Mouse (Mus musculus) limb, embryonic 12.5 days (tissue): ENCODE results near the gene Sarnp. TPM values are rescaled to one million over a fixed set of nuclear protein-coding genes. Genes with fewer than 3 reads are reported as not detected.
A peak's percentile ranks its signal among the peaks of the same experiment; 100 is the strongest.

ENCODE experiments used
- ATAC-seq: fragments of 200-750 bp; cut with Nextera tagmentation; 2 replicates; pipeline ENCODE4 v1.8.0; 2017; ENCODE audit warnings: low read depth, moderate TSS enrichment; ENCODE audit not compliant: insufficient number of reproducible peaks, insufficient read depth, low FRiP score, low TSS enrichment
- H3K27ac ChIP-seq: fragments of 300-500 bp; sonication (generic); 2 replicates; pipeline ENCODE4 v1.5.1; 2016; ENCODE audit warnings: mild to moderate bottlenecking, moderate library complexity
- H3K27me3 ChIP-seq: fragments of 300-500 bp; sonication (generic); 2 replicates; pipeline ENCODE4 v1.6.1; 2016; ENCODE audit warnings: mild to moderate bottlenecking, moderate library complexity
- H3K36me3 ChIP-seq: fragments of 300-500 bp; sonication (generic); 2 replicates; pipeline ENCODE4 v1.6.1; 2016; ENCODE audit warnings: mild to moderate bottlenecking, moderate library complexity
- H3K4me1 ChIP-seq: fragments of 300-500 bp; sonication (generic); replicated peaks from 2 replicates; pipeline ENCODE4 v1.6.1; 2016
- H3K4me2 ChIP-seq: fragments of 300-500 bp; sonication (generic); 2 replicates; pipeline ENCODE4 v1.6.1; 2016; ENCODE audit warnings: mild to moderate bottlenecking, moderate library complexity
- H3K4me3 ChIP-seq: fragments of 300-500 bp; sonication (generic); replicated peaks from 2 replicates; pipeline ENCODE4 v1.5.1; 2016; ENCODE audit warnings: mild to moderate bottlenecking
- H3K9ac ChIP-seq: fragments of 300-500 bp; sonication (generic); replicated peaks from 2 replicates; pipeline ENCODE4 v1.6.1; 2016; ENCODE audit warnings: mild to moderate bottlenecking, moderate library complexity
- H3K9me3 ChIP-seq: fragments of 300-500 bp; sonication (generic); 2 replicates; pipeline ENCODE4 v1.6.1; 2016; ENCODE audit warnings: mild to moderate bottlenecking, moderate library complexity
- WGBS: fragments of 180-500 bp; shearing (Covaris S2); methylation state at CpG from one replicate; pipeline ENCODE4 v1.1.7; 2016; 5-methylcytosine and 5-hydroxymethylcytosine counted together
- polyA plus RNA-seq: library from polyadenylated mRNA; unstranded; fragments of >200 nt; fragmentation: Nextera tagmentation; extraction: Ambion mirVana; gene quantifications from 2 replicates; pipeline ENCODE4 v1.2.1, GENCODE M21; 2016

The Sarnp gene
- polyA plus RNA-seq, 1 experiment from 2014 or later = 241 TPM

DNA sequence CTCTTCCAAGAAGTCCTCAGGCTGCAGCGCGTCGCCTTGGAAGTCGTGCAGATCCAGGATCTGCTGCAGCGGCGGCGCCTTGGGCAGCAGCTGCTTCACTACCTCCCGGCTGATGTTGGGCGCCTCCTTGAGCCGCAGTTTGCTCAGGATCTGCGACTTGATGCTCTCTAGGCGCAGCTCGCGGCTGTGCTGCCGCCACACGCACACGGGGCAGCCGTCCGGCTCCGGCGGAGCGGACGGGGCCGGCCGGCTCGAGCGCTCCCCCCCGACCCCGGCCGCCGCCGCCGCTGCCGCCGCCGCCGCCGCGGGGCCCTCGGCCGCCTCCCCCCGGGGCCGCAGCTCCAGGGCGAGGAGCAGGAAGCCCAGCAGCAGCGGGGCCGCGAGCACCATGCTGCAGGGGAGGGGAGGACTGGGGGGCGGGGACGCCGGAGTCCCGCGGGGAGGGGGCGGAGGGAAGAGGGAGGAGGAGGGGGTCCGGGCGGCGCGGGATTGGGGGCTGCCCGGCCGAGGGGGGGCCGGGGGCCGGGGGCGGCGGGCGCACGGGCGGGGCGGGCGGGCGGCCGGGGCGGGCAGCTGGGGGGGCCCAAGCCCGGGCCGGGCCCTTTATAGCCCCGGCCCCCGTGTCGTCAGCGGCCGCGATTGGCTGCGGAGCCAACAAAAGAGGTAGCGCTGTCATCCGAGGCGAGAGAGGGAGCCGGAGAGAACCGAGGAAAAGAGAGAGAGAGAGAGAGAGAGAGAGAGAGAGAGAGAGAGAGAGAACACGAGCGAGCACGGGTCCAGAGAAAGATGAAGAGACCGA lies 74.4 kb downstream of the Sarnp start, which contains the start of gene Gdf11:
TSS of gene Gdf11 (minus strand) at position 423 of the 799 bp plus-strand sequence.
- H3K9ac ChIP-seq = peak within 1 kb of the TSS; percentile 86
- ATAC-seq = peak; percentile 54
- H3K4me3 ChIP-seq = peak within 1 kb of the TSS; percentile 87
- H3K36me3 ChIP-seq = peaks cover 17% of the 10 kb centered on the region
- H3K27ac ChIP-seq = peak within 1 kb of the TSS; percentile 97
- no peaks in the 10 kb centered on the region for H3K9me3 ChIP-seq
- peaks cover 48% of the 10 kb centered on the region for H3K4me1 ChIP-seq
- peak within 1 kb of the TSS; percentile 86 for H3K4me2 ChIP-seq
- 1% methylated on average over 55 of the region's 89 CpGs for WGBS
- H3K27me3 ChIP-seq = peaks cover 8% of the 10 kb centered on the region

DNA sequence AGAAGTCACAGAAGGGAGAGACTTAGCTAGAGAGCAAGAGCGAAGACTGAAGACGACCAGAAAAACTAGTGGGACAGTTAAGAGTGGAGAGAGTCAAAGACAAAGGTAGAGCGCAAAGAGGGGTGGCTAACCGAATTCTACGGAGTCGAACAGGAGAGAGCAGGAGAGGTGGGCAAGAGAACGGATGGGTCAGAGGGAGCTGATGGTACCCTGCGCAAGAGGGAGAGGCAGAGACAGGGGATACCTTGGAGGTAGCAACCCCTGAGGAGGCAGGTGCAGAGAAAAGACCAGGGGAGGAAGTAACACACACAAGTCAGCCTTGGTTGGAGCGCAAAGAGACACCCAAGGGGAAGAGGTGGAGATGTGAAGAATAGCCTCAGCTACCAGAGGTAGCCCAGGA lies 75.1 kb downstream of the Sarnp start:
- Histone ChIP-seq H3K4me3 (peak overlapping the region; percentile 87), H3K4me1 (peaks cover 50% of the 10 kb centered on the region), H3K9me3 (no peaks in the 10 kb centered on the region), H3K4me2 (peak overlapping the region; percentile 86), H3K27ac (peak overlapping the region; percentile 97), H3K9ac (peak overlapping the region; percentile 86), H3K27me3 (peaks cover 16% of the 10 kb centered on the region), H3K36me3 (peaks cover 10% of the 10 kb centered on the region)
- 1% methylated on average over 9 of the region's 9 CpGs for WGBS
- ATAC-seq = no peak

DNA sequence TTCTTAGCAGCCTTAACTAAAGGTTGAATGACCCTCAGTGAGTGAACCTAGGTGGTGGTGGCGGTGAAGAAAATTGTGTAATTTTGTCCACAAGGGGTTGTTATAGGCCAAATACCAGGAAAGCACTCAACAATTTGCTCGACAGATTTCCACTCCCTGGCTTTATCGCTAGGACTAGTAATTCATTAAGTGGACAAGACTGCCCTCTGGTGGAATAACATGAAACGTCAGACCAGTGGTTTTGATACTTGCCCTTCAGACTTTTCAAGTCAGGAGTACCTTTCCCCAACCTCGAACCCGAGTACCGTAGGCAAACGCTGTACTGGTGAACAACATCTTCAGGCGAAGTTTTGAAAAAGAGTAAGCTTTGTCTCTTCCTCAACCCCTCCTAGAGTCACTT lies 78.3 kb downstream of the Sarnp start:
- H3K9me3 ChIP-seq = no peaks in the 10 kb centered on the region
- H3K27me3 ChIP-seq = peaks cover 16% of the 10 kb centered on the region
- ATAC-seq = no peak
- under 1% methylated on average over 9 of the region's 9 CpGs for WGBS
- H3K4me3 ChIP-seq = peak overlapping the region; percentile 27; the same call in 1 of the 2 replicates
- peak overlapping the region; percentile 45 for H3K4me2 ChIP-seq
- H3K9ac ChIP-seq = peak overlapping the region; percentile 38; the same call in 1 of the 2 replicates
- no peak overlapping the region for H3K27ac ChIP-seq
- peaks cover 30% of the 10 kb centered on the region for H3K4me1 ChIP-seq
- no peaks in the 10 kb centered on the region for H3K36me3 ChIP-seq

DNA sequence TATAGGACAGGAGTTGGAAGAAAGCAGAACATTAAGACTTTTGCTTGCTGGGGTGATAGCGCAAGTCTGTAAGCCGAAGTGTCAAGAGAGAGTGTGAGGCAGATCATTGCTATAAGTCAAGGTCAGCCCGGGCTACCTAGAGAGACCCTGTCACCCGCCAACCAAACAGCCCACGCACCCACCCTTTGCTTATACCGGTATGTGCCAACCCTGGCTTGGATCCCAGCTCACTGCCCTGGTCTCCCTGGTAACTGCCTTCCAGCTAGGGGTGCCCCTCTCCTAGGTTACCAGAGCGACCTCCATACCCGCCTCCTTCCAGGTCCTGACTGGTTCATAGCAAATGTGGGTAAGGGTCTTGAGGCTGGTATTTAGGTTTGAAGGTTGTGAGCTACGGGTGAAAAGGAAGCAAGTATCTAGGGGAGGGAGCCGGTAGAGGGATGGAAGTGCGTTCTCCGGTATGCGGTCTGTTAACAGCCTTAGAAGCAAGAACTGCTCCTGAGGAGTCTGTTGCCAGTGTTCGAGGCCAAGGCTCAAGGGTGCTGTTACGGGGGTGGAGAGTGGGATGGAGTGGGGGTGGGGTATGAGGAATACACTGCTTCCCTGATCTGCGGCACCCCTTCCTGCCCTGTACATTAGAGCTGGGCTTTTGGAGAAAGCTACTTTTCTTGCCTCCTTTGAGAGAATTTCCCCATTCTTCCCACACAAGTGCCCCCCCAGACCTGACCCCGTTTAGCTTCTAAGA lies 79.0 kb downstream of the Sarnp start:
- H3K9ac ChIP-seq = peak overlapping the region; percentile 38
- H3K27ac ChIP-seq = no peak overlapping the region
- 3% methylated on average over 17 of the region's 17 CpGs for WGBS
- H3K36me3 ChIP-seq = no peaks in the 10 kb centered on the region
- H3K4me3 ChIP-seq = peak overlapping the region; percentile 27
- H3K4me2 ChIP-seq = peak overlapping the region; percentile 45
- no peaks in the 10 kb centered on the region for H3K9me3 ChIP-seq
- H3K4me1 ChIP-seq = peaks cover 30% of the 10 kb centered on the region
- H3K27me3 ChIP-seq = peaks cover 16% of the 10 kb centered on the region
- ATAC-seq = no peak

DNA sequence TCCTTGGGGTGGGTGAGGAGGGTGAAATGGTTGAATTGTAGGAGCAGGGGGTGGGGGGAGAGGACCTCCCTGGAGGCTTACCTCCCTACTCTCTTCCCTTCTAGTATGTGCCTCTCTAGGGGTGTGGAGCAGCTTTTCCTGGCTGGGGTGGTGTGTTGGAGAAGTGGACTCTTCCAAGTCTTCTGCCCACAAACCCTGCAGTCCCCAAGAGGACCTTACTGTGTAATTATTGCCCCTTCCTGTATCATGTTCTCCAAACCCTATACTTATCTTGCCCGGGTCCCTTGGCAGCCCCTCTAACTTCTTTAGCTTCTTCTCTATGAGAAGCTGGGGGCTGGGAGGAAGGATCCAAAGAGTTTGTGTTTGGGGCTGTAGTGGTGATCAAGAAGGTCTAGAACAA lies 79.7 kb downstream of the Sarnp start:
- Histone ChIP-seq H3K36me3 (no peaks in the 10 kb centered on the region), H3K9ac (no peak overlapping the region; the same call in 1 of the 2 replicates), H3K27me3 (peaks cover 16% of the 10 kb centered on the region), H3K4me1 (peaks cover 30% of the 10 kb centered on the region), H3K9me3 (no peaks in the 10 kb centered on the region), H3K4me3 (no peak overlapping the region), H3K27ac (no peak overlapping the region), H3K4me2 (peak overlapping the region; percentile 45; the same call in 1 of the 2 replicates)
- no peak for ATAC-seq
- WGBS = 39% methylated on average over 1 of the region's 1 CpGs

DNA sequence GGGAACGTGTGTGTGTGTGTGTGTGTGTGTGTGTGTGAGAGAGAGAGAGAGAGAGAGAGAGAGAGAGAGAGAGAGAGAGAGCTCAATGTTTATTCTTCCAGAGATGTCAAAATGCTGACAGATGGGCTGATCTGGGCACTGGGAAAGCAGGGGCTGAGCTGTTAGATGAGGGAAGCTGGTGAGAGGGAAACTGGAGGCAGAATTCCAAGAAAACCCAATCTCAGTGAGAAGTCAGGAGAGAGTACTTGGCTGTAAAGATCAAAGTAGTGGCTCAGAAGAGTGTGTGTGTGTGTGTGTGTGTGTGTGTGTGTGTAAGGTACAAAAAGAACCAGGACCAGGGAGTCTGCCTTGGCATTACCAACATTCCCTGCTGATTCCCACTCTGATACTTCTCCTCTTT lies 80.4 kb downstream of the Sarnp start:
- no peak overlapping the region for H3K27ac ChIP-seq
- H3K4me1 ChIP-seq = peaks cover 26% of the 10 kb centered on the region
- no peaks in the 10 kb centered on the region for H3K36me3 ChIP-seq
- ATAC-seq = no peak
- no peak overlapping the region for H3K9ac ChIP-seq
- WGBS = 6% methylated on average over 1 of the region's 1 CpGs
- H3K4me2 ChIP-seq = no peak overlapping the region
- H3K4me3 ChIP-seq = no peak overlapping the region
- no peaks in the 10 kb centered on the region for H3K9me3 ChIP-seq
- H3K27me3 ChIP-seq = peaks cover 16% of the 10 kb centered on the region

DNA sequence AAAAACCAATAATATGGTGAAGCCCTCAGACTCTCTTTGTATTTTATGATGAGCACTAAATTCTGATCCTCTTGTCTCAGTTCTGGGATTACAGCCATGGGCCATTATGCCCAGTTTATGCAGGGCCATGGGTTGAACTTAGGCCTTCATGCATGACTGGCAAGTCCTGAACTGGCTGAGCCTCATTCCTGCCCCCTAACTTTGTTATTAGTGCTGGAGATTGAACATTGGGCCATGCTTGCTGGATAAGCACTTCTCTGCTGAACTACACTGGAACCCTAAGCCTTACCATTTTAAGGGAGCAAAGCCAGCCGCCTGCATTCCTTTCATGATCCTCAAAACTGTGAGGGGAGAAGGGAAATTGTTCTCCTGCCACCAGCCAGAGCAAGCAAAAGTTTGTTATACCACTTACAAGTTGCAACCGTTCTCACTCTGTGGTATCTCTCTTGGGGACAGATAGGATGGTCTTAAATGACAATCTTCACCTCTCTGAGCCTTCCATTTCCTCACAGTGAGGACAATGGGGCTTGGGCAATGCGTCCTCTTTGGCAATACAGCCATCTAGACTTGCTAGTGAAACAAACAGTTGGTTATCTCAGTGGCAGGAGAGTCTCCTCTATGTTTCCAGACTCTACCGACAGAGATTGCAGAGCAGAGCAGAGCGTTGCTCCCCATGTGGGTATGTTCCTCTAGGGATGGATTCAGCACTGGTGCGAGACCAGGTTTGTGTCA lies 82.8 kb downstream of the Sarnp start:
- peaks cover 16% of the 10 kb centered on the region for H3K27me3 ChIP-seq

DNA sequence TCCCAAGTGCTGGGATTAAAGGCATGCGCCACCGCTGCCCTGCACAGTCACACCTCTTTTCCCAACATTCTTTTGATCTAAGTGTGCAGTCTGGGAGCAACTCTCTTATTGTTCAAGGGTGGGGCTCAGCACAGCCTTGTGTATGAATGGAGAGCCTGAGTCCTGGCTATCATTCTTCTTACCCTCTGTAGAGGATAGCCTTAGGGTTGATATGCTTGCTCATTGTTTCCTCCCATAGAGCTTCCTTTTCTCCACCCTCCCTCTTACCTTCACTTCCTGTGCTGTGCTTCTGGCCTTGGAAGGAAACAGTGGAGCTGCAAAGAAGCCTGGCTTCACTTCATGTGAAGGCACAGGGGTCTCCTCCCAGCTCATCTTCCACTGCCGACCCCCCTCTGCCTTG lies 83.6 kb downstream of the Sarnp start, which contains the start of gene Cd63:
TSS of gene Cd63 (plus strand) at position 292 of the 400 bp plus-strand sequence.
- 87% methylated on average over 3 of the region's 3 CpGs for WGBS

More for the DNA sequence above, 82.8 kb downstream of the Sarnp start:
- ATAC-seq = no peak
- no peaks in the 10 kb centered on the region for H3K36me3 ChIP-seq
- H3K9me3 ChIP-seq = no peaks in the 10 kb centered on the region
- H3K9ac ChIP-seq = no peak overlapping the region
- no peak overlapping the region for H3K4me2 ChIP-seq
- no peak overlapping the region for H3K4me3 ChIP-seq
- WGBS = 81% methylated on average over 6 of the region's 6 CpGs
- no peak overlapping the region for H3K27ac ChIP-seq
- peaks cover 20% of the 10 kb centered on the region; the same call in 1 of the 2 replicates for H3K4me1 ChIP-seq

DNA sequence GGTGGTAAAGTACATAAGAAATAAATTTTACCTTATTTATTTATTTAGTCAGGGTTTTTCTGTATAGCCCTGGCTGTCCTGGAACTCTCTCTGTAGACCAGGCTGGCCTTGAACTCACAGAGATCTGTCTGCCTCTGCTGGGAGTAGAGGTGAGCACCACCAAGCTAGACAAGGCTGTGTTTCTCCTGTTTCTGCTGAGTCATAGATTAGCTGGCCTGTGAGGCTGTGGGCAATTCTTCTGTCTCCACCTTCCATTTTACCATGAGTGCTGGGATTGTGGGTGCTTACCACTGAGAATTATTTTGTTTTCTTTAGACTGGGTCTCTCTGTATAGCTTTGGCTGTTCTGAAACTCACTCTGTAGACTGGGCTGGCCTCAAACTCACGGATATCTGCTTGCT lies 84.3 kb downstream of the Sarnp start:
- no peaks in the 10 kb centered on the region for H3K36me3 ChIP-seq
- no peak overlapping the region for H3K4me3 ChIP-seq
- H3K27ac ChIP-seq = no peak overlapping the region
- no peaks in the 10 kb centered on the region for H3K9me3 ChIP-seq
- no peak for ATAC-seq
- H3K27me3 ChIP-seq = peaks cover 8% of the 10 kb centered on the region
- H3K9ac ChIP-seq = no peak overlapping the region
- H3K4me1 ChIP-seq = 0 out of 2 replicates have a peak, but pooled peaks cover 7% of the 10 kb centered on the region
- 70% methylated on average over 1 of the region's 1 CpGs for WGBS
- H3K4me2 ChIP-seq = no peak overlapping the region

More for the DNA sequence above, 83.6 kb downstream of the Sarnp start, which contains the start of gene Cd63:
- Histone ChIP-seq H3K4me2 (no peak within 1 kb of the TSS), H3K4me3 (no peak within 1 kb of the TSS), H3K36me3 (no peaks in the 10 kb centered on the region), H3K27me3 (peaks cover 15% of the 10 kb centered on the region), H3K27ac (no peak within 1 kb of the TSS), H3K4me1 (peaks cover 14% of the 10 kb centered on the region; the same call in 1 of the 2 replicates), H3K9ac (no peak within 1 kb of the TSS), H3K9me3 (no peaks in the 10 kb centered on the region)
- ATAC-seq = no peak

DNA sequence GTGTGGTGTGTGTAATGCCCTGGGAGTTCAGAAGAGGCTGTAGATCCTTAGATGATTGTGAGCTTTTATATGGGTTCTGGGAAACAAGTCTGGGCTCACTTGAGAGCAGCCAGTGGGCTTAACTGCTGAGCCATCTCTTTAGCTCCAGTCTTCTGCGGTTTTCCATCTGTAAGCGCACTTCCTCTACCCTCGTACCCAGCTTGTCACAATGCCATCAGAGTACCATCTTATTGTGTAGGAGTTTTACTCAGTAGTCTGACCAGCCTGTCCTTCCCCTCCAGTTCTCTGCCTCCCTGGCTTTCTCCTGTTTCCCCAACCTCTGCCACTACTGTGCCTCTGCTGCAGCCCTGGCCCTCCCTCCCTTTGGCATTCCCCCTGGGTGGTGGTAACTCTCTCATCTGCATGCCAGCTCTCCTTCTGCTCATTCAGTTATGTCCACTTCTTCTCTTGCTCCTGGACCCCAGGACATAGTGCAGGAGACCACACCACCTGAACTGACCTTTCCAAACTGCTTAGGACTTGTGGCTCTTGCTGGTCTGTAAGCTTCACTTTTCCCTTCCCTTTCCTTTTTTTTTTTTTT lies 85.4 kb downstream of the Sarnp start:
- Histone ChIP-seq H3K4me1 (no peaks in the 10 kb centered on the region), H3K27ac (no peak overlapping the region), H3K9me3 (no peaks in the 10 kb centered on the region), H3K27me3 (no peaks in the 10 kb centered on the region), H3K4me2 (no peak overlapping the region), H3K9ac (no peak overlapping the region), H3K4me3 (no peak overlapping the region), H3K36me3 (no peaks in the 10 kb centered on the region)
- 81% methylated on average over 3 of the region's 3 CpGs for WGBS
- ATAC-seq = no peak
